Mouse (Mus musculus) mature B cell (primary cell): ENCODE results near the gene Phrf1.

Experiments
- in situ Hi-C: fragments of 300-500 bp; cut with MboI; formaldehyde crosslinking; loops from 2 replicates; pipeline ENCODE4 v1.14.3; 2019

Gene Phrf1

DNA sequence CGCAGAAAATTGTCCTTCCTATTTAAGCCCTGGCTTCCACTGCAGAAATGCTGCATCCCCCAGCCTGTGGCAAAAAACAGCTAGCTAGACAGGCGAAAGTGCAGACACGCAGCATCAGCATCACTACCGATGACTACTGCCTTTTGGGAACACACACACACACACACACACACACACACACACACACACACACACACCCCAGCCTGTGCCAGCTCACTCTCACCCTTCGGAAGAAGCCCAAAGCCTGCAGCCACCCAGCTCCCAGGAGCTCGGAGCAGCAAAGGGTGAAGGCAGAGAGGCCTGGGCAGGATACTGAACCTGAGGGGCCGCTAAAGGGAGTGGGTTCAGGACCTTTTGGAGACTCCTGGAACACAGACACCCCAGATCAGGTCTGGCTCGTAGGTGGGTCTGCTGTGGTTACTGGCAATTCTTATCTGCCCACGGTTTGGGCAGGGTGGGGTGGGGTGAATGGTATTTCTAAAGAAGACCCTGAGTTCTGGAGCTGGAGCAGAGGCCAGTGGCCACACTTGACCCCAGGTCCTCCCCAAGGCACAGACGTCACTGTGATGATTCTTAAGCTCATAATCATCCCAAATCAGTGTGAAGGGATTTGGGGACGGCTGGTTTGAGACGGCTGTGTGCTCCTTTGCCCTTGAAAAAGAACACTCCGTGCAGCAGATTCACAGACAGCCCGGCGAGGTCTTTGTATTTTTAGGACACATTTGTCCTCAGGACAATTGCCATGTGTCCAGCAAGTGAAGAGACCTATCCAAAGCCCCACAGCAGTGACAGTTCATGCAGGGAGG, 64.2 kb downstream of the Phrf1 start:
- in situ Hi-C loops = no loop called here

DNA sequence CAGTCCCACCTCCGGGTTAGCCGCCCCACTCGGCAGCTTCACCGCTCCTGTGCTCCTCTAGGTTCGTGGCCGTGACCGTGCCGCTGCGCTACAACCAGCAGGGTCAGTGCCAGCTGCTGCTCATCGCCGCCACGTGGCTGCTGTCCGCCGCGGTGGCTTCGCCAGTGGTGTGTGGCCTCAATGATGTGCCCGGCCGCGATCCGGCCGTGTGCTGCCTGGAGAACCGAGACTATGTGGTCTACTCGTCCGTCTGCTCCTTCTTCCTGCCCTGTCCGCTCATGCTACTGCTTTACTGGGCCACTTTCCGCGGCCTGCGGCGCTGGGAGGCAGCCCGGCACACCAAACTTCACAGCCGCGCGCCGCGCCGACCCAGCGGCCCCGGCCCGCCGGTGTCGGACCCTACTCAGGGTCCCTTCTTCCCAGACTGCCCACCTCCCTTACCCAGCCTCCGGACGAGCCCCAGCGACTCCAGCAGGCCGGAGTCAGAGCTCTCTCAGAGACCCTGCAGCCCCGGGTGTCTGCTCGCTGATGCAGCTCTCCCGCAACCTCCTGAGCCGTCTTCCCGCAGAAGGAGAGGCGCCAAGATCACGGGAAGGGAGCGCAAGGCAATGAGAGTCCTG, 65.4 kb downstream of the Phrf1 start:
- in situ Hi-C loops = no loop called here

GRCm38 (mm10) chr7:141294479-141294878, 65.9 kb downstream of the Phrf1 start:
- in situ Hi-C loops = no loop called here

DNA sequence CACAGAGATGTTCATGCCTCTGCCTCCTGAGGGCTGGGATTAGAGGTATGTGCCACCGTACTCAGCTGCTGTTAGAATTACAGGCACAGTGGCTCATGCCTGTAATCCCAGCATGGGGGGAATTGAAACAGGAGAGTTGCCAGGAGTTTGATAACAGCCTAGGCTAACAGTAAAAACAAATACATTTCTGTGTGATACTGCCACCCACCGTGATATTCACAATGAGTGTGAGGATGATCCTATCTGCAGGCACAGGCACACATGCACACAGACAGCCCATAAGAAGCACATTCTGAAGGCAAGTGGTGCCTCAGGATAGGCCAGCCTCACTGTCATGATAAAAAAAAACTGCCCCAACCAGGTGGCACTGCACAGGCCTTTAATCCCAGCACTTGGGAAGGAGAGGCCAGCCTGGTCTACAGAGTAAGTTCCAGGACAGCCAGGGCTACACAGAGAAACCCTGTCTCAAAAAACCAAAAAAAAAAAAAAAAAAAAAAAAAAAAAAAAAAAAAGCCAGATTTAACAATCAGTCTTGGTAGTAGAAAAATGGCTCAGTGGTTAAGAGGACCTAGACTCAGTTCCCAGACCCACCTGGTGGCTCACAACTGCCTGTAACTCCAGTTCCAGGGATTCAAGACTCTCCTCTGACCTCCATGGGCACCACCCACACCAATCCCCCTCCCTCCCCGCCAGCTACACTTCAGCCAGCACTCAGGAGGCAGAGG, 69.5 kb downstream of the Phrf1 start:
- in situ Hi-C loops = no loop called here

- in situ Hi-C loops = no loop called here
Observed at GRCm38 (mm10) chr7:141299175-141299574, 70.6 kb downstream of the Phrf1 start.

GRCm38 (mm10) chr7:141301386-141301785, 72.8 kb downstream of the Phrf1 start:
- in situ Hi-C loops = no loop called here

DNA sequence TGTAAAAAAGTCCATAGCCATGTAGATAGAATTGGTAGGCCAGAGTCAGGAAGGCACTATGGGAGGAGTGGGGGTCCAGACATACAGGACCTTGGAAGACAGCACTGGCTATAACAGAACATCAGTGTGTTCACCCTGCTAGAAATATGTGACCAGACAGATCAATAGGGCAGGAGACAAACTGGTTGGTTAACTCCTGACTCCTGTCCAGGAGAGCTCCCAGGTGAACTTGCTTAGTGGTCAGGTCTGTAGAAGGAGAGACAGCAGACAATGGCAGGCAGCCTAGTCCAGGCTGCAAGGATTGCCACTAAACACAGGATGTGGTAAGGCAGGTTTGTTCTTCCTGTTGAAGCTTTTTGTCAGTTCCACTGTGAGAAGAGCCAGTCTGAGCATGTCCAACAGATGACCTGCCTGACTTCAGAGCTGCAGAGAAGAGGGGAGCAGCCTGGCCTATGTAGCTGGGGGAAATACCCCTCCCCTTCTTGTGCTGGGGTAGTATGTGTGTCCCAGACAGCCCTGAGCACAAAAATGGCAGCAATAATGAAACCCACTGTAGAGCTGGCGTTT, 74.2 kb downstream of the Phrf1 start:
- in situ Hi-C loops = no loop called here

DNA sequence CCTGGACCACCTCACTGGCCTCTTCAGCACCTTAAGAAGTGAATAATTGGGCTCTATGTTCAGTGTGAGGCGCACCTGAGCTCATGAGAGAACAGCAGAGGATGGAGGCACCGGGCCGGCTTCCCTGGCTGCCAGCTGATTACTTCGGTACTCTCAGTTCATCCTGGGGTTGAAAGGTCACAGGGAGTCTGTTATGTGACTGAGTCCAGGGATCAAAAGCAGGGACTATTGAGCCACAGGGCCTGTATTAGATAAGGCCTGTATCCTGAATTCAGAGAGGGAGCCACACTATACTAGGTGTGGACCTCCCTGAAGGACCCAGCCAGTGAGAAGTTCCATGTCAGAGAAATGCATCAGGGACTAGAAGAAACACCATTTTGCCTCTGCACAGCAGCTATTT, 76.0 kb downstream of the Phrf1 start:
- in situ Hi-C loops = no loop called here
